Mouse (Mus musculus): ENCODE measurements around the gene Ssr4. TPM values are rescaled to one million over a fixed set of nuclear protein-coding genes. Genes with fewer than 3 reads are reported as not detected.
A peak's percentile ranks its signal among the peaks of the same experiment; 100 is the strongest.

Gene Ssr4
- polyA plus RNA-seq, 1 experiment from 2014 or later = 163 TPM

GRCm38 (mm10) chrX:73816596-73817314 is 29.9 kb downstream of the Ssr4 start:
- H3K27me3 ChIP-seq (replicated peaks) = no peaks in the 10 kb centered on the region
- no peak overlapping the region for H3K4me2 ChIP-seq
- H3K4me3 ChIP-seq (replicated peaks) = no peak overlapping the region
- WGBS = 56% methylated on average over 3 of the region's 3 CpGs
- no peak overlapping the region for H3K9ac ChIP-seq (replicated peaks)
- no peaks in the 10 kb centered on the region for H3K9me3 ChIP-seq (replicated peaks)
- 0 out of 2 replicates have a peak, but pooled peaks cover 2% of the 10 kb centered on the region for H3K4me1 ChIP-seq
- no peak overlapping the region for H3K27ac ChIP-seq (replicated peaks)
- ATAC-seq (ENCODE audit: low FRiP score) = no peak
- H3K36me3 ChIP-seq = no peaks in the 10 kb centered on the region

GRCm38 (mm10) chrX:73823747-73824146 is 36.9 kb downstream of the Ssr4 start:
- WGBS = 20% methylated on average over 17 of the region's 17 CpGs
- H3K4me1 ChIP-seq = peaks cover 13% of the 10 kb centered on the region
- ATAC-seq (ENCODE audit: low FRiP score) = peak; percentile 37

DNA sequence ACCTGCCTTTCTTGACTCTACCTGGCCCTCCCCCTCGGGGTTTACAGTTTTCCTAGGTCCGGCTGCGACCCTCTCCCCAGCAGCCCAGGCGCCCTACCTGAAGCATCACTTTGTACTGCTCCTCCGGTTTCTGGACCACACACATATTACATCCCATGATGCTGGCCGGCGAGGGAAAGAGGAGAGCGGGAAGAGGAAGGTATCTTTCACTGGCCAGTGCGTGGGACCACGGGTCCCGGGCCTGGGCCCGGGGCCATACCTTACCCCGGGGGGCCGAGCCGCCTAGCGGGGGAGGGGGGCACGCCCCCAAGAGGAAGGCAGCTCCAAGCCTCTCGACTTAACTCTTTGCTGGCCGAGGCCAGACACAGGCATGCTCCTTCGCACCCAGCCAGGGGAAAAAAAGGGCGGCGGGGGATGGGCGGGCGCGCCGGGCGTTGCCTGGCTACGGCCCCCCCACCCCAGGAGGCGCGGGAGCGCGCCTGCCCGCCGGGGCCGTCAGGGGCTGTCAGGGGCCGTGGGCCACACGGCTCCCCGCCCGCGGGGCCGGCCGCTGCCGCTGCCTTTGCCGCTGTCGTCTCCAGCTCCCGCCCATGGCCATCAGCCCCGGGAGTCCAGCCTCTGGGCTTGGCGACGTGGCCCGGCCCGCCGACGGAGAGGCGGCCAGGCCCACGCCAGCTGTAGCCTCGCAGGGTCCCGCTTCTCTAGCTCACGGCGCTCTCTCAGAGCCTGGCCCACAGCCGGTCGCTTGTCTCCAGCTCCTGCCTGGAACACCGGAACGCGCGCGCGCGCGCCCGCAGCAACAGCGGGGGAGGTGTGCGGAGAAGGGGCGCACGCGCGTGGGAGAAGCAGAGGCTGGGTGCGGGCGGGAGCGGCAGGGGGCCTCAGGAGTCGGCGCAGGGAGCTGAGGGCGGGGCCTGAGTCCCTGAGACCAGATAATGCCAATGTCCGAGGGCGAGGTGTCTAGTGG is 37.6 kb downstream of the Ssr4 start, which contains the start of gene Pdzd4:
Gene Pdzd4 (minus strand): TSS at position 785 of the 967 bp plus-strand sequence.
- peak within 1 kb of the TSS; percentile 58 for H3K4me3 ChIP-seq (replicated peaks)
- H3K4me2 ChIP-seq = peak within 1 kb of the TSS; percentile 61
- H3K36me3 ChIP-seq = no peaks in the 10 kb centered on the region
- H3K4me1 ChIP-seq = peaks cover 13% of the 10 kb centered on the region
- H3K27ac ChIP-seq (replicated peaks) = peak within 1 kb of the TSS; percentile 92
- WGBS = 24% methylated on average over 51 of the region's 84 CpGs
- peak within 1 kb of the TSS; percentile 86 for H3K9ac ChIP-seq (replicated peaks)
- H3K27me3 ChIP-seq (replicated peaks) = no peaks in the 10 kb centered on the region
- no peaks in the 10 kb centered on the region for H3K9me3 ChIP-seq (replicated peaks)
- ATAC-seq (ENCODE audit: low FRiP score) = peak; percentile 90

More at GRCm38 (mm10) chrX:73823747-73824146, 36.9 kb downstream of the Ssr4 start:
- Histone ChIP-seq H3K9ac (replicated peaks) (peak overlapping the region; percentile 86), H3K36me3 (no peaks in the 10 kb centered on the region), H3K4me2 (peak overlapping the region; percentile 61), H3K27me3 (replicated peaks) (no peaks in the 10 kb centered on the region), H3K9me3 (replicated peaks) (no peaks in the 10 kb centered on the region), H3K27ac (replicated peaks) (peak overlapping the region; percentile 92; the same call in 1 of the 2 replicates), H3K4me3 (replicated peaks) (peak overlapping the region; percentile 58)

- Histone ChIP-seq H3K4me2 (no peak overlapping the region), H3K36me3 (no peaks in the 10 kb centered on the region), H3K27ac (replicated peaks) (no peak overlapping the region), H3K27me3 (replicated peaks) (no peaks in the 10 kb centered on the region), H3K4me1 (no peaks in the 10 kb centered on the region), H3K9me3 (replicated peaks) (no peaks in the 10 kb centered on the region), H3K9ac (replicated peaks) (no peak overlapping the region), H3K4me3 (replicated peaks) (no peak overlapping the region)
- no peak for ATAC-seq (ENCODE audit: low FRiP score)
- 96% methylated on average over 1 of the region's 1 CpGs for WGBS
These were observed 48.9 kb downstream of the Ssr4 start for GRCm38 (mm10) chrX:73835731-73836130.

DNA sequence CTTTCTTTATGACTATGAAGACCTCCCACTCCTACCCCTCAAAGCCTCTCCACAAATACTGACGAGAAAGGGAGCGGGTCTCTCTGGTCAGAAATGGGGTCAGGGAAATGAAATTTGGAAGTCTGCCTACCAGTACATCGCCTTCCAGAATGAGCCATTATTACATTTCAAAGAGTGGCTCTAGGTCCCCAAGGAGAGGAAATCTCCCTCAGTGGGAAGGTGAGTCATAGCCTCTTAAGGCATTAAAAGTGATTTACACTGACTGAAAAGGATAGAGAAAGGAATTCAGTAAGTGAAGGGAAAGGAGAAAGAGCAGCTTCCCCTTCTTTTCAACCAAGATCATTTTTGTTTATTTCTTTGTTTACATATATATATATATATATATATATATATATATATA is 49.9 kb downstream of the Ssr4 start:
- Histone ChIP-seq H3K9me3 (replicated peaks) (no peaks in the 10 kb centered on the region), H3K36me3 (no peaks in the 10 kb centered on the region), H3K27ac (replicated peaks) (no peak overlapping the region), H3K4me1 (no peaks in the 10 kb centered on the region), H3K9ac (replicated peaks) (no peak overlapping the region), H3K4me3 (replicated peaks) (no peak overlapping the region), H3K4me2 (no peak overlapping the region), H3K27me3 (replicated peaks) (no peaks in the 10 kb centered on the region)
- no peak for ATAC-seq (ENCODE audit: low FRiP score)
- 92% methylated on average over 3 of the region's 3 CpGs for WGBS

Other genes starting within 250 kb of the Ssr4 start
- gene Dusp9, start 147.6 kb upstream of the Ssr4 start, polyA plus RNA-seq (2015; fragmentation: Nextera tagmentation; extraction: Ambion mirVana) = 1.0 and 1.8 TPM in 2 replicates
- gene Pnck, start 126.9 kb upstream of the Ssr4 start, polyA plus RNA-seq (2015; fragmentation: Nextera tagmentation; extraction: Ambion mirVana) = 156 and 187 TPM in 2 replicates
- 8.2 TPM in 2 replicates for gene Slc6a8, start 113.9 kb upstream of the Ssr4 start, polyA plus RNA-seq (2015; fragmentation: Nextera tagmentation; extraction: Ambion mirVana)
- gene Bcap31, start 70.9 kb upstream of the Ssr4 start, polyA plus RNA-seq (2015; fragmentation: Nextera tagmentation; extraction: Ambion mirVana) = 146 and 166 TPM in 2 replicates
- gene Abcd1, start 70.4 kb upstream of the Ssr4 start, polyA plus RNA-seq (2015; fragmentation: Nextera tagmentation; extraction: Ambion mirVana) = 13.6 and 15.5 TPM in 2 replicates
- 0.70 and 0.92 TPM in 2 replicates for gene Plxnb3, start 29.9 kb upstream of the Ssr4 start, polyA plus RNA-seq (2015; fragmentation: Nextera tagmentation; extraction: Ambion mirVana)
- 3.6 and 4.8 TPM in 2 replicates for gene Srpk3, start 12.6 kb upstream of the Ssr4 start, polyA plus RNA-seq (2015; fragmentation: Nextera tagmentation; extraction: Ambion mirVana)
- 276 TPM in 2 replicates for gene Idh3g, start 131 bp upstream of the Ssr4 start, polyA plus RNA-seq (2015; fragmentation: Nextera tagmentation; extraction: Ambion mirVana)
- 3.6 and 4.5 TPM in 2 replicates for gene Pdzd4, start 37.9 kb downstream of the Ssr4 start, polyA plus RNA-seq (2015; fragmentation: Nextera tagmentation; extraction: Ambion mirVana)
- gene Avpr2, start 105.1 kb downstream of the Ssr4 start, polyA plus RNA-seq (2015; fragmentation: Nextera tagmentation; extraction: Ambion mirVana) = 0.05 and 0.20 TPM in 2 replicates
- gene L1cam, start 109.1 kb downstream of the Ssr4 start, polyA plus RNA-seq (2015; fragmentation: Nextera tagmentation; extraction: Ambion mirVana) = 86.3 and 95.4 TPM in 2 replicates
- gene Arhgap4, start 134.8 kb downstream of the Ssr4 start, polyA plus RNA-seq (2015; fragmentation: Nextera tagmentation; extraction: Ambion mirVana) = 3.9 and 6.3 TPM in 2 replicates
- 110 and 123 TPM in 2 replicates for gene Naa10, start 134.9 kb downstream of the Ssr4 start, polyA plus RNA-seq (2015; fragmentation: Nextera tagmentation; extraction: Ambion mirVana)
- gene Renbp, start 143.8 kb downstream of the Ssr4 start, polyA plus RNA-seq (2015; fragmentation: Nextera tagmentation; extraction: Ambion mirVana) = 10.4 and 24.7 TPM in 2 replicates
- 40.4 and 41.4 TPM in 2 replicates for gene Hcfc1, start 179.3 kb downstream of the Ssr4 start, polyA plus RNA-seq (2015; fragmentation: Nextera tagmentation; extraction: Ambion mirVana)
- 42.3 and 51.5 TPM in 2 replicates for gene Irak1, start 236.9 kb downstream of the Ssr4 start, polyA plus RNA-seq (2015; fragmentation: Nextera tagmentation; extraction: Ambion mirVana)

All from neural tube, embryonic 15.5 days (tissue).